Mouse (Mus musculus) forebrain, embryonic 13.5 days (tissue): ENCODE measurements around the gene 4931422A03Rik. TPM values are rescaled to one million over a fixed set of nuclear protein-coding genes. Genes with fewer than 3 reads are reported as not detected.

Experiments used
- ATAC-seq: fragments of 200-750 bp; cut with Nextera tagmentation; 2 replicates; pipeline ENCODE4 v1.8.0; 2017
- H3K27ac ChIP-seq: fragments of 300-500 bp; sonication (generic); 2 replicates; pipeline ENCODE4 v1.5.1; 2015; ENCODE audit warnings: inconsistent platforms, mild to moderate bottlenecking, moderate library complexity
- H3K27me3 ChIP-seq: fragments of 300-500 bp; sonication (generic); 2 replicates; pipeline ENCODE4 v1.6.1; 2015; ENCODE audit warnings: mild to moderate bottlenecking, inconsistent platforms
- H3K36me3 ChIP-seq: fragments of 300-500 bp; sonication (generic); 2 replicates; pipeline ENCODE4 v1.6.1; 2015; ENCODE audit warnings: mild to moderate bottlenecking, inconsistent platforms; ENCODE audit not compliant: poor library complexity, severe bottlenecking
- H3K4me1 ChIP-seq: fragments of 300-500 bp; sonication (generic); 2 replicates; pipeline ENCODE4 v1.6.1; 2015; ENCODE audit warnings: inconsistent platforms
- H3K4me2 ChIP-seq: fragments of 300-500 bp; sonication (generic); 2 replicates; pipeline ENCODE4 v1.6.1; 2015; ENCODE audit warnings: inconsistent platforms, mild to moderate bottlenecking, moderate library complexity
- H3K4me3 ChIP-seq: fragments of 300-500 bp; sonication (generic); 2 replicates; pipeline ENCODE4 v1.5.1; 2015; ENCODE audit warnings: mild to moderate bottlenecking, inconsistent platforms
- H3K9ac ChIP-seq: fragments of 300-500 bp; sonication (generic); 2 replicates; pipeline ENCODE4 v1.6.1; 2015; ENCODE audit warnings: mild to moderate bottlenecking, inconsistent platforms
- H3K9me3 ChIP-seq: fragments of 300-500 bp; sonication (generic); replicated peaks from 2 replicates; pipeline ENCODE4 v1.6.1; 2016; ENCODE audit warnings: inconsistent platforms
- WGBS: fragments of 180-500 bp; shearing (Covaris S2); methylation state at CpG from one replicate; pipeline ENCODE4 v1.1.7; 2015; 5-methylcytosine and 5-hydroxymethylcytosine counted together
- polyA plus RNA-seq: library from polyadenylated mRNA; unstranded; fragments of >200 nt; fragmentation: Nextera tagmentation; extraction: Ambion mirVana; gene quantifications from 2 replicates; pipeline ENCODE4 v1.2.1, GENCODE M21; 2015

4931422A03Rik gene
- polyA plus RNA-seq, 1 experiment from 2014 or later: 1.7 TPM

GRCm38 (mm10) chr2:103959574-103959973 lies 68.6 kb downstream of the 4931422A03Rik start:
- ATAC-seq: no peak
- 91% methylated on average over 6 of the region's 6 CpGs for WGBS
- no peak overlapping the region for H3K9ac ChIP-seq

GRCm38 (mm10) chr2:103959066-103959465 lies 69.1 kb downstream of the 4931422A03Rik start:
- Histone ChIP-seq H3K27me3 (no peaks in the 10 kb centered on the region; the same call in 1 of the 2 replicates), H3K4me3 (no peak overlapping the region), H3K9ac (no peak overlapping the region), H3K4me2 (no peak overlapping the region), H3K27ac (no peak overlapping the region), H3K36me3 (no peaks in the 10 kb centered on the region), H3K9me3 (no peaks in the 10 kb centered on the region), H3K4me1 (no peaks in the 10 kb centered on the region)
- no peak for ATAC-seq
- 93% methylated on average over 5 of the region's 5 CpGs for WGBS

More at GRCm38 (mm10) chr2:103959574-103959973, 68.6 kb downstream of the 4931422A03Rik start:
- Histone ChIP-seq H3K27me3 (no peaks in the 10 kb centered on the region; the same call in 1 of the 2 replicates), H3K9me3 (no peaks in the 10 kb centered on the region), H3K27ac (no peak overlapping the region), H3K4me2 (no peak overlapping the region), H3K4me3 (no peak overlapping the region), H3K36me3 (no peaks in the 10 kb centered on the region), H3K4me1 (no peaks in the 10 kb centered on the region)

- Histone ChIP-seq H3K9ac (no peak overlapping the region), H3K9me3 (no peaks in the 10 kb centered on the region)
- 71% methylated on average over 3 of the region's 3 CpGs for whole genome bisulfite sequencing
Measured at GRCm38 (mm10) chr2:103958634-103959033, 69.5 kb downstream of the 4931422A03Rik start.

GRCm38 (mm10) chr2:103957649-103958546 lies 70.3 kb downstream of the 4931422A03Rik start, which contains the start of gene Lmo2:
Gene Lmo2 (plus strand): TSS chr2:103957986.
- Histone ChIP-seq H3K27me3 (no peaks in the 10 kb centered on the region; the same call in 1 of the 2 replicates), H3K4me1 (no peaks in the 10 kb centered on the region), H3K4me3 (no peak within 1 kb of the TSS), H3K9ac (no peak within 1 kb of the TSS), H3K27ac (no peak within 1 kb of the TSS), H3K36me3 (no peaks in the 10 kb centered on the region), H3K4me2 (no peak within 1 kb of the TSS), H3K9me3 (no peaks in the 10 kb centered on the region)
- ATAC-seq: no peak
- WGBS: 75% methylated on average over 10 of the region's 10 CpGs

More at GRCm38 (mm10) chr2:103958634-103959033, 69.5 kb downstream of the 4931422A03Rik start:
- no peak for ATAC-seq
- Histone ChIP-seq H3K4me1 (no peaks in the 10 kb centered on the region), H3K27ac (no peak overlapping the region), H3K36me3 (no peaks in the 10 kb centered on the region), H3K4me2 (no peak overlapping the region), H3K4me3 (no peak overlapping the region), H3K27me3 (no peaks in the 10 kb centered on the region; the same call in 1 of the 2 replicates)

- Histone ChIP-seq H3K4me3 (no peak overlapping the region), H3K36me3 (no peaks in the 10 kb centered on the region), H3K27me3 (no peaks in the 10 kb centered on the region; the same call in 1 of the 2 replicates), H3K9me3 (no peaks in the 10 kb centered on the region), H3K4me2 (no peak overlapping the region), H3K27ac (no peak overlapping the region), H3K9ac (no peak overlapping the region), H3K4me1 (no peaks in the 10 kb centered on the region)
- 86% methylated on average over 6 of the region's 6 CpGs for WGBS
- no peak for ATAC-seq
Measured at GRCm38 (mm10) chr2:103956867-103957266, 71.3 kb downstream of the 4931422A03Rik start.

- Histone ChIP-seq H3K4me3 (no peak overlapping the region), H3K4me2 (no peak overlapping the region), H3K36me3 (no peaks in the 10 kb centered on the region), H3K27ac (no peak overlapping the region), H3K9me3 (no peaks in the 10 kb centered on the region), H3K9ac (no peak overlapping the region), H3K27me3 (no peaks in the 10 kb centered on the region; the same call in 1 of the 2 replicates), H3K4me1 (no peaks in the 10 kb centered on the region)
- 82% methylated on average over 3 of the region's 3 CpGs for WGBS
- ATAC-seq: no peak
Measured at GRCm38 (mm10) chr2:103955714-103956113, 72.4 kb downstream of the 4931422A03Rik start.

- Histone ChIP-seq H3K36me3 (no peaks in the 10 kb centered on the region), H3K27ac (0 out of 2 replicates have a peak overlapping the region, but pooled peaks have one; percentile 31), H3K27me3 (no peaks in the 10 kb centered on the region; the same call in 1 of the 2 replicates), H3K4me2 (no peak overlapping the region), H3K4me3 (no peak overlapping the region), H3K9me3 (no peaks in the 10 kb centered on the region), H3K9ac (no peak overlapping the region), H3K4me1 (no peaks in the 10 kb centered on the region)
- 90% methylated on average over 6 of the region's 6 CpGs for WGBS
- ATAC-seq: peak; percentile 87
Measured at GRCm38 (mm10) chr2:103953050-103953835, 74.9 kb downstream of the 4931422A03Rik start.

- Histone ChIP-seq H3K27ac (no peak overlapping the region), H3K4me1 (no peaks in the 10 kb centered on the region), H3K4me3 (no peak overlapping the region), H3K36me3 (no peaks in the 10 kb centered on the region), H3K9ac (no peak overlapping the region), H3K4me2 (no peak overlapping the region), H3K27me3 (no peaks in the 10 kb centered on the region), H3K9me3 (no peaks in the 10 kb centered on the region)
- ATAC-seq: no peak
- 64% methylated on average over 8 of the region's 8 CpGs for WGBS
Measured at GRCm38 (mm10) chr2:103947982-103948655, 80.0 kb downstream of the 4931422A03Rik start.

GRCm38 (mm10) chr2:103946892-103947291 lies 81.3 kb downstream of the 4931422A03Rik start:
- ATAC-seq: no peak

GRCm38 (mm10) chr2:103945571-103946092 lies 82.5 kb downstream of the 4931422A03Rik start:
- Histone ChIP-seq H3K27ac (no peak overlapping the region), H3K4me2 (no peak overlapping the region), H3K4me1 (no peaks in the 10 kb centered on the region), H3K27me3 (no peaks in the 10 kb centered on the region), H3K9ac (no peak overlapping the region), H3K9me3 (no peaks in the 10 kb centered on the region), H3K36me3 (no peaks in the 10 kb centered on the region), H3K4me3 (no peak overlapping the region)
- WGBS: 81% methylated on average over 5 of the region's 5 CpGs
- no peak for ATAC-seq

More at GRCm38 (mm10) chr2:103946892-103947291, 81.3 kb downstream of the 4931422A03Rik start:
- 89% methylated on average over 8 of the region's 8 CpGs for WGBS
- H3K4me3 ChIP-seq: no peak overlapping the region
- H3K4me2 ChIP-seq: no peak overlapping the region
- H3K4me1 ChIP-seq: no peaks in the 10 kb centered on the region
- no peaks in the 10 kb centered on the region for H3K9me3 ChIP-seq
- no peaks in the 10 kb centered on the region for H3K36me3 ChIP-seq
- no peak overlapping the region for H3K9ac ChIP-seq
- no peak overlapping the region for H3K27ac ChIP-seq
- H3K27me3 ChIP-seq: no peaks in the 10 kb centered on the region

GRCm38 (mm10) chr2:103944859-103945258 lies 83.3 kb downstream of the 4931422A03Rik start:
- H3K4me2 ChIP-seq: no peak overlapping the region
- H3K9me3 ChIP-seq: no peaks in the 10 kb centered on the region
- no peak overlapping the region for H3K9ac ChIP-seq
- H3K27me3 ChIP-seq: no peaks in the 10 kb centered on the region
- no peaks in the 10 kb centered on the region for H3K36me3 ChIP-seq
- no peak overlapping the region for H3K27ac ChIP-seq
- 89% methylated on average over 2 of the region's 2 CpGs for WGBS
- no peaks in the 10 kb centered on the region for H3K4me1 ChIP-seq
- H3K4me3 ChIP-seq: no peak overlapping the region
- no peak for ATAC-seq
